Mouse (Mus musculus) gastrocnemius, postnatal 25 days (tissue): Measurements from ENCODE around the gene Tubb4a. TPM values are rescaled to one million over a fixed set of nuclear protein-coding genes. Genes with fewer than 3 reads are reported as not detected.
A peak's percentile ranks its signal among the peaks of the same experiment; 100 is the strongest.
"Not testable (repeated sequence)": the region's sequence is repeated elsewhere in the genome, so short reads cannot be mapped to it uniquely, and the experiment has no call there.

Experiments used
- DNase-seq: peaks from one replicate; pipeline ENCODE4 v3.0.0; 2022
- total RNA-seq, 2 experiments: library from RNA; stranded (reverse); gene quantifications; 1 replicate in 1 of 2; 2 replicates in 1 of 2; pipeline ENCODE4 v1.2.3; 2021

Gene Tubb4a
- total RNA-seq, 2 experiments from 2014 or later, result 1.1 to 1.3 TPM

GRCm38 (mm10) chr17:57058891-57059485 is 28.6 kb downstream of the Tubb4a start, which contains the start of gene Crb3:
Crb3 (plus strand) TSS chr17:57059105.
- DNase-seq, result peak; percentile 50

GRCm38 (mm10) chr17:57056246-57056645 is 31.3 kb downstream of the Tubb4a start:
- no peak for DNase-seq

DNA sequence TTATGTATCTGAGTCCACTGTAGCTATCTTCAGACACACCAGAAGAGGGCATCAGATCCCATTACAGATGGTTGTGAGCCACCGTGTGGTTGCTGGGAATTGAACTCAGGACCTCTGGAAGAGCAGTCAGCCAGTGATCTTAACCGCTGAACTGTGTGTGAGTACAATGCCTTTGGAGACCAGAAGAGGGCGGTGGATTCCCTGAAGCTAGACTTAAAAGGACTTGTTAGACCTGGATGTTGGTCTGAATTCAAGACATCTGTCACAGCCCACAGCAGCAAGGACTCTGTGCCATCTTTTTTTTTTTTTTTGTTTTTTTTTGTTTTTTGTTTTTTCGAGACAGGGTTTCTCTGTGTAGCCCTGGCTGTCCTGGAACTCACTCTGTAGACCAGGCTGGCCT is 35.9 kb downstream of the Tubb4a start:
- DNase-seq, result not testable (repeated sequence)

GRCm38 (mm10) chr17:57048816-57049215 is 38.8 kb downstream of the Tubb4a start:
- no peak for DNase-seq

DNA sequence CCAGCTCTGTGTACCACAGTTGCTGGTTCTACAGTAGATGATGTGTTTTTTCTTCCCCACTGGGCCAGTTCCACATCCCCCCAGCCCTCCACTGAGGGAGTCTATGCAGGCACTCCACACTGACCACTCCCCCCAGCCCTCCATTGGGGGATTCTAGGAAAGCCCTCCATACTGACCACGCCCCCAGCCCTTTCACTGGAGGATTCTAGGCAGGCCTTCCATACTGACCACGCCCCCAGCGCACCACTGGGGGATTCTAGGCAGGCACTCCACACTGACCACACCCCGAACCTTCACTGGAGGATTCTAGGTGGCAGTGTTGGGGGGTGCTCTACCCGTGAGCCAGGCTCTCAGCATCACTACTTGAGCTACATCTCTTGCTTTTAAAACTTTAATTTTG is 40.2 kb downstream of the Tubb4a start:
- DNase-seq, result no peak

- no peak for DNase-seq
These were observed 46.0 kb downstream of the Tubb4a start, which contains the start of gene Slc25a41 for GRCm38 (mm10) chr17:57041554-57041953. Slc25a41 (minus strand) TSS chr17:57041654.

- DNase-seq, result no peak
These were observed 48.6 kb downstream of the Tubb4a start for GRCm38 (mm10) chr17:57038978-57039377.

DNA sequence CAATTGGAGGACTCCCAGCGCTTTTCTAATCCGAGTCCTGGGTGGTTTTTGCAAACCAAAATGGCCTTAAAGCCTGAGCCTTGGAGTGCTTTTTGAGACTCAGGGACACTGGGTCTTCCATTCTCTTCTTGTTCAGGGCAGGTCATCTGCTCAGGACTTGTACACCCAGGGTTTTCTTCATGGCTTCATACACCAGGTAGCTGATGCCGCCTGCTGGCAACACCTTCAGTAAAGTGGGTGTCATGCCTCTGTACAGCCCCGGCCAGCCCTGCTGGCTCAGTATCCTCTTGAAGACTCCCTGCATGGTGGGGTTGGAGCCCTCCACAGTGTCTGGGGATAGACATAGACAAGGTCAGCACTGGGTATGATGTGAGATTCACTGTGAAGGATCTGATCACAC is 54.7 kb downstream of the Tubb4a start:
- DNase-seq, result no peak

DNA sequence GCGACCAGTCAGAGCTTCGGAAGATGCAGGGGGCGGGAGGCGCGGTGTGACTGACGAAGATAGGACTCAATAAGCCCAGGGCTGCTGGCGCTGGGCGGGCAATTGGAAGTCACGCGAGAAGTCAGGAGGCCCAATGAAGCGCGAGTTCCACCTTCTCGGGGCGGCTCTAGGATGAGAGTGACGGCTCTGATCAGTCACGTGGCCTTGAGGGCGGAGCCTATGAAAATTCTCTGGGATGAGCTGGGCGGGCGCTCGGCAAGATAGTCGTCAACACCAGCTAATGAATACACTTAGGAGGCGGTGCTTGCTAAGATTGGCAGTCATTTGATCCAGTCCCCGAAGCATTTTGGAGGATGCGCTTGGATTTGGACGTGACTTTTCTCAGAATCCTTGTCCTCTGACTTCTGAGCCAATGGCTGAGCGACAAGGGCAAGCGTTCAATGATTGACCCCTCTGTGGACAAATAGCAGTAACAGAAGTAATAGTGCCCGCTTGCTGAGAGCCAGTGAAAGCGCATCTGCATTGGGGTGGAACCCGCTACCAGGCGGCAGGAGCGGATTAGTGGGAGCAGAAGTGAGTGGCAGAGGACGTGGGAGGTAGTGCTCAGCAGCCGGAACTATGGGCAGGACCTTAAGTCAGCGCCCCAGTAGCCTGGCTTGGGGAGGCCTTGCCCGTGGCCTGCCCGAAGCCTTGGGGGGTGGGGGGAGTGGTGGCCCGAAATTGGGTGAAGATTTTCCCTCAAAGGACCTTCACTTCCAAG is 55.7 kb downstream of the Tubb4a start:
- DNase-seq, result peak; percentile 100

DNA sequence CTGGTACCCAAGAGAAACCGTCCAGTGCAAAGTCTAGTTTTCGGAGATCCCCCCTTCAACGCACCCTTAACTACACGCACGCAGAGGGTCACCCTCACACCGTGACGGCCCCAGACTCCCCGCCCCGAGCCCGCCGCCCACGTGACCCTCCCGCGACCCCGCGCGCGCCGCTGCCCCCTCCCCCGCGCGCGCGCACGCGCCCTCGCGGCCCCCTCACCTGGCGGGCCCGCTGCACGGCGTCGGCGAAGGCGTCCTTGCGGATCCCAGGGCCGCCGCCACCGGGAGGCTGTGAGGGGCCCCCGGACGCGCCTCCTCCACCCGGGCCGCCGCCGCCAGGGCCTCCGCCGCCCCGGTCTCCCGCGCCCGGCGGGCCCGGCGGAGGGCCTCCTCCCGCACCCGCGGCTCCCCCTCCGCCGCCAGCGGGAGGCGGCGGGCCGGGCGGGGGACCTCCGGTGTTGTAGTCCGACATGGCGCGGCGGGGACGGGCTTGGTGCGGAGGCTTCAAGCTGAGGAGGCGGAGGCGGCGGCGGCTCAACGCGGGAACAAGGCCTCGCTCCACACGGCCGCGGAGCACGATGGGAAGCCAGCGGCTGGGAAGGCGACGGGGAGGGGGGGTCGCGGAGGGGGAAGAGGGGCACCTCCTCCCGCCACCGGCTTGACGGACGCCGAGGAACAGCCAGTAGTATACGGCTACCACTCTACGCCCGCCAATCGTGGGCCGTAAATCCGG is 56.5 kb downstream of the Tubb4a start, which contains the start of gene Khsrp:
Khsrp (minus strand) TSS at position 592 of the 730 bp plus-strand sequence.
- no peak for DNase-seq

Other genes starting within 250 kb of the Tubb4a start
- gene Acsbg2, start 213.3 kb downstream of the Tubb4a start, total RNA-seq, result not detected
- gene 1700061G19Rik, start 212.3 kb downstream of the Tubb4a start, total RNA-seq, result not detected
- 10 to 100 TPM; 16.0 to 16.5 TPM for gene Mllt1, start 152.4 kb downstream of the Tubb4a start, total RNA-seq
- gene Acer1, start 105.7 kb downstream of the Tubb4a start, total RNA-seq, result not detected
- 10 to 100 TPM; 29.8 to 31.3 TPM for gene Clpp, start 97.5 kb downstream of the Tubb4a start, total RNA-seq
- gene Alkbh7, start 90.4 kb downstream of the Tubb4a start, total RNA-seq, result 10 to 100 TPM; 24.4 to 28.3 TPM
- gene Pspn, start 87.8 kb downstream of the Tubb4a start, total RNA-seq, result not detected
- 10 to 100 TPM; 16.1 to 18.7 TPM for gene Gtf2f1, start 76.5 kb downstream of the Tubb4a start, total RNA-seq
- not detected for gene Gm17949, start 76.3 kb downstream of the Tubb4a start, total RNA-seq
- 10 to 100 TPM; 23.4 to 24.1 TPM for gene Khsrp, start 56.3 kb downstream of the Tubb4a start, total RNA-seq
- not detected for gene Slc25a41, start 46.1 kb downstream of the Tubb4a start, total RNA-seq
- under 1 TPM; 0.77 to 0.99 TPM for gene Crb3, start 28.7 kb downstream of the Tubb4a start, total RNA-seq
- 10 to 100 TPM; 35.8 to 48.9 TPM for gene Slc25a23, start 27.9 kb downstream of the Tubb4a start, total RNA-seq
- 1 to 10 TPM in 1 of 2 experiments, under 1 TPM in 1; 0.31 to 1.2 TPM for gene Dennd1c, start 9.3 kb downstream of the Tubb4a start, total RNA-seq
- gene Tnfsf9, start 17.5 kb upstream of the Tubb4a start, total RNA-seq, result under 1 TPM; 0.27 to 0.41 TPM
- gene Cd70, start 62.0 kb upstream of the Tubb4a start, total RNA-seq, result not detected
- gene Tnfsf14, start 106.4 kb upstream of the Tubb4a start, total RNA-seq, result not detected
- gene C3, start 140.4 kb upstream of the Tubb4a start, total RNA-seq, result 10 to 100 TPM in 1 of 2 experiments, 1 to 10 TPM in 1; 2.5 to 26.2 TPM
- gene Gpr108, start 160.7 kb upstream of the Tubb4a start, total RNA-seq, result 10 to 100 TPM; 20.7 to 22.7 TPM
- gene Trip10, start 161.7 kb upstream of the Tubb4a start, total RNA-seq, result 100 to 1,000 TPM; 132 to 134 TPM
- gene Vav1, start 191.3 kb upstream of the Tubb4a start, total RNA-seq, result under 1 TPM; 0.33 to 0.56 TPM